Mouse (Mus musculus) erythroblast, embryonic 14.5 days (primary cell): Measurements from ENCODE around the gene Crocc2. TPM values are rescaled to one million over a fixed set of nuclear protein-coding genes. Genes with fewer than 3 reads are reported as not detected.

ENCODE experiments used
- H3K27me3 ChIP-seq: 2 replicates; pipeline ENCODE4 v1.6.1; 2012; ENCODE audit warnings: inconsistent platforms; ENCODE audit not compliant: control insufficient read depth
- H3K36me3 ChIP-seq: 2 replicates; pipeline ENCODE4 v1.6.1; 2012; ENCODE audit warnings: mild to moderate bottlenecking, inconsistent platforms; ENCODE audit not compliant: control insufficient read depth
- H3K4me1 ChIP-seq: 2 replicates; pipeline ENCODE4 v1.6.1; 2012; ENCODE audit warnings: inconsistent platforms; ENCODE audit not compliant: control insufficient read depth
- H3K4me3 ChIP-seq: replicated peaks from 2 replicates; pipeline ENCODE3; 2012; ENCODE audit warnings: moderate library complexity, mild to moderate bottlenecking, inconsistent platforms
- H3K9me3 ChIP-seq: 2 replicates; pipeline ENCODE4 v1.6.1; 2012; ENCODE audit warnings: low read length, inconsistent platforms, mixed read lengths; ENCODE audit not compliant: control insufficient read depth
- GATA1 ChIP-seq: IDR thresholded peaks from 2 replicates; pipeline ENCODE4 v1.6.1; 2012; ENCODE audit warnings: low read length, inconsistent platforms, mixed read lengths
- TAL1 ChIP-seq: IDR thresholded peaks from 3 replicates; pipeline ENCODE4 v1.6.1; 2012; ENCODE audit warnings: low read length, inconsistent platforms, mixed read lengths
- polyA plus RNA-seq: library from polyadenylated mRNA; stranded (reverse); fragments of >175 nt; gene quantifications from 2 replicates; pipeline ENCODE4 v1.2.3, GENCODE M21; 2012

Crocc2 gene
- polyA plus RNA-seq: 0.01 TPM in 1 of 2 replicates, not detected in the other

GRCm38 (mm10) chr1:93168295-93168775, at the start of gene Crocc2:
Gene Crocc2, plus strand, starts transcription at chr1:93168725.
- no peaks in the 10 kb centered on the region for H3K4me1 ChIP-seq
- H3K27me3 ChIP-seq: no peaks in the 10 kb centered on the region
- no peaks in the 10 kb centered on the region for H3K36me3 ChIP-seq
- no peak for TF ChIP-seq TAL1
- no peak for TF ChIP-seq GATA1
- no peak within 1 kb of the TSS for H3K4me3 ChIP-seq
- H3K9me3 ChIP-seq: no peaks in the 10 kb centered on the region

- no peaks in the 10 kb centered on the region for H3K36me3 ChIP-seq
- H3K27me3 ChIP-seq: peaks cover 6% of the 10 kb centered on the region
- peaks cover 5% of the 10 kb centered on the region for H3K4me1 ChIP-seq
- H3K4me3 ChIP-seq: no peak overlapping the region
- H3K9me3 ChIP-seq: no peaks in the 10 kb centered on the region
- TF ChIP-seq GATA1: no peak
- TF ChIP-seq TAL1: no peak
These were observed 49.7 kb upstream of the Crocc2 start for GRCm38 (mm10) chr1:93118816-93119215.

GRCm38 (mm10) chr1:93123179-93123854, 45.2 kb upstream of the Crocc2 start:
- TF ChIP-seq TAL1: 0 out of 3 replicates have a peak, but pooled peaks have one; percentile 14
- no peak for TF ChIP-seq GATA1
- Histone ChIP-seq H3K36me3 (no peaks in the 10 kb centered on the region), H3K4me3 (no peak overlapping the region), H3K27me3 (no peaks in the 10 kb centered on the region), H3K4me1 (no peaks in the 10 kb centered on the region), H3K9me3 (no peaks in the 10 kb centered on the region)

GRCm38 (mm10) chr1:93124066-93124465, 44.5 kb upstream of the Crocc2 start:
- H3K36me3 ChIP-seq: no peaks in the 10 kb centered on the region
- H3K4me1 ChIP-seq: no peaks in the 10 kb centered on the region
- no peaks in the 10 kb centered on the region for H3K27me3 ChIP-seq
- H3K9me3 ChIP-seq: no peaks in the 10 kb centered on the region
- no peak for TF ChIP-seq TAL1
- no peak for TF ChIP-seq GATA1
- no peak overlapping the region for H3K4me3 ChIP-seq

GRCm38 (mm10) chr1:93125256-93125655, 43.3 kb upstream of the Crocc2 start:
- no peaks in the 10 kb centered on the region for H3K27me3 ChIP-seq
- no peak for TF ChIP-seq TAL1

GRCm38 (mm10) chr1:93128209-93128608, 40.3 kb upstream of the Crocc2 start:
- Histone ChIP-seq H3K4me1 (no peaks in the 10 kb centered on the region), H3K9me3 (no peaks in the 10 kb centered on the region), H3K27me3 (no peaks in the 10 kb centered on the region), H3K4me3 (no peak overlapping the region), H3K36me3 (no peaks in the 10 kb centered on the region)
- TF ChIP-seq GATA1: no peak
- TF ChIP-seq TAL1: no peak

More at GRCm38 (mm10) chr1:93125256-93125655, 43.3 kb upstream of the Crocc2 start:
- H3K4me3 ChIP-seq: no peak overlapping the region
- H3K36me3 ChIP-seq: no peaks in the 10 kb centered on the region
- H3K4me1 ChIP-seq: no peaks in the 10 kb centered on the region
- no peaks in the 10 kb centered on the region for H3K9me3 ChIP-seq

GRCm38 (mm10) chr1:93128710-93129349, 39.7 kb upstream of the Crocc2 start:
- Histone ChIP-seq H3K4me3 (no peak overlapping the region), H3K4me1 (no peaks in the 10 kb centered on the region), H3K27me3 (no peaks in the 10 kb centered on the region), H3K9me3 (no peaks in the 10 kb centered on the region), H3K36me3 (no peaks in the 10 kb centered on the region)
- no peak for TF ChIP-seq TAL1
- no peak for TF ChIP-seq GATA1

GRCm38 (mm10) chr1:93130242-93130983, 38.1 kb upstream of the Crocc2 start:
- TF ChIP-seq TAL1 (no peak), GATA1 (no peak)
- Histone ChIP-seq H3K9me3 (no peaks in the 10 kb centered on the region), H3K36me3 (no peaks in the 10 kb centered on the region), H3K27me3 (no peaks in the 10 kb centered on the region), H3K4me3 (no peak overlapping the region), H3K4me1 (no peaks in the 10 kb centered on the region)

GRCm38 (mm10) chr1:93132676-93133075, 35.8 kb upstream of the Crocc2 start:
- no peaks in the 10 kb centered on the region for H3K9me3 ChIP-seq
- H3K4me3 ChIP-seq: no peak overlapping the region
- TF ChIP-seq TAL1: no peak
- TF ChIP-seq GATA1: no peak
- no peaks in the 10 kb centered on the region for H3K36me3 ChIP-seq
- H3K27me3 ChIP-seq: no peaks in the 10 kb centered on the region
- no peaks in the 10 kb centered on the region for H3K4me1 ChIP-seq
